Mouse (Mus musculus) heart, postnatal 0 days (tissue): ENCODE measurements around the gene Ptprn2. TPM values are rescaled to one million over a fixed set of nuclear protein-coding genes. Genes with fewer than 3 reads are reported as not detected.

ENCODE experiments used
- ATAC-seq: fragments of 200-750 bp; cut with Nextera tagmentation; 2 replicates; pipeline ENCODE4 v1.8.0; 2017; ENCODE audit warnings: low read depth, moderate number of reproducible peaks, moderate library complexity; ENCODE audit not compliant: insufficient read depth
- DNase-seq: peaks from one replicate; pipeline ENCODE4 v3.0.0-alpha.2; 2016; ENCODE audit warnings: low spot score
- H3K27ac ChIP-seq: fragments of 300-500 bp; sonication (generic); 2 replicates; pipeline ENCODE4 v1.5.1; 2014; ENCODE audit warnings: low read depth, mild to moderate bottlenecking
- H3K27me3 ChIP-seq: fragments of 300-500 bp; sonication (generic); 2 replicates; pipeline ENCODE4 v1.6.1; 2014; ENCODE audit warnings: low read length, mixed read lengths; ENCODE audit not compliant: control insufficient read depth, insufficient read depth
- H3K36me3 ChIP-seq: fragments of 300-500 bp; sonication (generic); replicated peaks from 2 replicates; pipeline ENCODE4 v1.6.1; 2014; ENCODE audit warnings: low read length, mixed read lengths; ENCODE audit not compliant: control insufficient read depth, insufficient read depth
- H3K4me1 ChIP-seq: fragments of 300-500 bp; sonication (generic); 2 replicates; pipeline ENCODE4 v1.6.1; 2014; ENCODE audit warnings: antibody characterized with exemption; ENCODE audit not compliant: control insufficient read depth, insufficient read depth
- H3K4me2 ChIP-seq: fragments of 300-500 bp; sonication (generic); 2 replicates; pipeline ENCODE4 v1.6.1; 2014; ENCODE audit warnings: low read depth, mild to moderate bottlenecking, low read length, moderate library complexity
- H3K4me3 ChIP-seq: fragments of 300-500 bp; sonication (generic); 2 replicates; pipeline ENCODE4 v1.5.1; 2014; ENCODE audit warnings: low read depth, low read length
- H3K9ac ChIP-seq: fragments of 300-500 bp; sonication (generic); replicated peaks from 2 replicates; pipeline ENCODE4 v1.6.1; 2014; ENCODE audit warnings: low read depth, low read length, mixed read lengths
- H3K9me3 ChIP-seq: fragments of 300-500 bp; sonication (generic); replicated peaks from 2 replicates; pipeline ENCODE4 v1.6.1; 2016; ENCODE audit warnings: low read length; ENCODE audit not compliant: control insufficient read depth
- CTCF ChIP-seq: IDR thresholded peaks from 2 replicates; pipeline ENCODE4 v1.5.1; 2016; ENCODE audit warnings: antibody characterized with exemption, control low read depth, low read depth
- EP300 ChIP-seq: IDR thresholded peaks from 2 replicates; pipeline ENCODE4 v1.6.1; 2016; ENCODE audit warnings: antibody characterized with exemption, low read depth
- WGBS: fragments of 180-500 bp; shearing (Covaris S2); extraction: QIAGEN DNeasy Blood & Tissue Kit; methylation state at CpG from one replicate; pipeline ENCODE4 v1.1.7; 2014; 5-methylcytosine and 5-hydroxymethylcytosine counted together
- microRNA counts: library from miRNA; unstranded; fragments of <30 nt; microRNA quantifications from one replicate; lab custom pipeline; 2015
- microRNA-seq: library from miRNA; unstranded; fragments of <30 nt; microRNA quantifications from one replicate; pipeline ENCODE4, GENCODE M21; 2016
- polyA plus RNA-seq: library from polyadenylated mRNA; unstranded; fragments of >200 nt; fragmentation: Nextera tagmentation; extraction: Ambion mirVana; gene quantifications from 2 replicates; pipeline ENCODE4 v1.2.1, GENCODE M21; 2015
- total RNA-seq: library from RNA; depleted of rRNA; stranded (reverse); fragments of >200 nt; gene quantifications from 2 replicates; pipeline ENCODE4 v1.2.3, GENCODE M21; 2014; ENCODE audit warnings: low replicate concordance; rRNA removed

Gene Ptprn2
- total and polyA plus RNA-seq, 2 experiments from 2014 or later, result not detected

GRCm38 (mm10) chr12:117314987-117315386, 829.5 kb downstream of the Ptprn2 start:
- Histone ChIP-seq H3K27ac (no peak overlapping the region), H3K4me1 (no peaks in the 10 kb centered on the region), H3K27me3 (no peaks in the 10 kb centered on the region), H3K4me3 (no peak overlapping the region), H3K9ac (no peak overlapping the region), H3K9me3 (peaks cover 12% of the 10 kb centered on the region), H3K4me2 (no peak overlapping the region), H3K36me3 (no peaks in the 10 kb centered on the region)
- TF ChIP-seq EP300 (no peak), CTCF (no peak)
- ATAC-seq (no peak), DNase-seq (no peak)
- WGBS, result 55% methylated on average over 2 of the region's 2 CpGs

- Histone ChIP-seq H3K4me2 (no peak overlapping the region), H3K4me3 (no peak overlapping the region), H3K27ac (no peak overlapping the region), H3K4me1 (no peaks in the 10 kb centered on the region), H3K36me3 (no peaks in the 10 kb centered on the region), H3K27me3 (no peaks in the 10 kb centered on the region), H3K9me3 (peaks cover 12% of the 10 kb centered on the region), H3K9ac (no peak overlapping the region)
- WGBS, result 76% methylated on average over 3 of the region's 3 CpGs
- DNase-seq, result peak; percentile 56
- no peak for ATAC-seq
- no peak for TF ChIP-seq CTCF
- TF ChIP-seq EP300, result no peak
These were observed 830.1 kb downstream of the Ptprn2 start for GRCm38 (mm10) chr12:117315661-117316060.

GRCm38 (mm10) chr12:117318229-117318628, 832.7 kb downstream of the Ptprn2 start:
- Histone ChIP-seq H3K27ac (no peak overlapping the region), H3K9ac (no peak overlapping the region), H3K36me3 (no peaks in the 10 kb centered on the region), H3K4me1 (no peaks in the 10 kb centered on the region), H3K9me3 (peaks cover 12% of the 10 kb centered on the region), H3K27me3 (no peaks in the 10 kb centered on the region), H3K4me3 (no peak overlapping the region), H3K4me2 (no peak overlapping the region)
- ATAC-seq (no peak), DNase-seq (no peak)
- 92% methylated on average over 3 of the region's 3 CpGs for WGBS
- TF ChIP-seq EP300, result no peak
- TF ChIP-seq CTCF, result no peak

- no peak for TF ChIP-seq EP300
- TF ChIP-seq CTCF, result no peak
- H3K4me1 ChIP-seq, result no peaks in the 10 kb centered on the region
- no peak for ATAC-seq
- no peak overlapping the region for H3K9ac ChIP-seq
- H3K4me2 ChIP-seq, result no peak overlapping the region
- no peak overlapping the region for H3K27ac ChIP-seq
- no peaks in the 10 kb centered on the region for H3K27me3 ChIP-seq
- no peaks in the 10 kb centered on the region for H3K36me3 ChIP-seq
- H3K4me3 ChIP-seq, result no peak overlapping the region
- 87% methylated on average over 2 of the region's 3 CpGs for WGBS
- no peak for DNase-seq
- 0 out of 2 replicates have a peak, but pooled peaks cover under 1% of the 10 kb centered on the region for H3K9me3 ChIP-seq
These were observed 837.5 kb downstream of the Ptprn2 start for GRCm38 (mm10) chr12:117323017-117323416.

MicroRNAs within 50 kb of the gene (microRNA counts, 519-probe panel; counts per million panel counts)
- microRNA mmu-miR-153 (lab: Ali Mortazavi, UCI), result not detected

Small RNA genes lying within 50 kb of the gene (microRNA-seq; reads per million reads assigned to microRNA genes)
- gene Mir153, result 22.0 reads per million, percentile 38 among the genes with 10 or more reads in this experiment

Other genes starting within 250 kb of the Ptprn2 start
- gene Wdr60, start 222.7 kb upstream of the Ptprn2 start, total RNA-seq, result 1.5 TPM in 1 of 2 replicates, not detected in the other
- gene Wdr60, start 222.7 kb upstream of the Ptprn2 start, polyA plus RNA-seq, result 3.1 and 3.5 TPM in 2 replicates
- gene Gm11027, start 210.3 kb upstream of the Ptprn2 start, total RNA-seq, result not detected in 2 replicates
- gene Gm11027, start 210.3 kb upstream of the Ptprn2 start, polyA plus RNA-seq, result not detected in 2 replicates
- 32.2 and 33.7 TPM in 2 replicates for gene Esyt2, start 204.5 kb upstream of the Ptprn2 start, total RNA-seq
- 7.4 TPM in 2 replicates for gene Esyt2, start 204.5 kb upstream of the Ptprn2 start, polyA plus RNA-seq
- gene Ncapg2, start 80.3 kb upstream of the Ptprn2 start, total RNA-seq, result 24.0 and 27.1 TPM in 2 replicates
- gene Ncapg2, start 80.3 kb upstream of the Ptprn2 start, polyA plus RNA-seq, result 7.1 TPM in 2 replicates